Comparison of ENCODE assay signal across 12 mouse cellular contexts in genomic region chr2:26198488-26198887, GRCm38 (mm10). TPM values are rescaled to one million over a fixed set of nuclear protein-coding genes. Genes with fewer than 3 reads are reported as not detected.
DNase-seq lines count a peak whose midpoint lies in the region; ATAC-seq lines count a peak whose summit lies in the region.
"Had no signal": no experiment of that assay in that cellular context is flagged by ENCODE, and none has a peak within 500 bp of the region (broad histone marks: within the 10 kb centered on the region; RNA-seq: fewer than 3 reads in every experiment).

No protein-coding gene starts in this region.

- H3K9me3 ChIP-seq in heart, embryonic 16.5 days (replicated peaks; ENCODE audit: control insufficient read depth, low read length), result no peaks in the 10 kb centered on the region
- no peaks in the 10 kb centered on the region for H3K9me3 ChIP-seq in lung, embryonic 16.5 days (ENCODE audit: control insufficient read depth, low read length)

- ATAC-seq in heart, embryonic 16.5 days (replicated peaks; ENCODE audit: extremely low read depth, insufficient read depth, low FRiP score), result 0 out of 2 replicates have a peak, but pooled peaks have one; percentile 46
- ATAC-seq in lung, embryonic 16.5 days (ENCODE audit: low read depth), result peak; percentile 95
- no peak for ATAC-seq in inflammation-experienced regulatory T-cells, adult 6 months

- peak overlapping the region; percentile 22; the same call in 1 of the 2 replicates for H3K4me2 ChIP-seq in heart, embryonic 16.5 days (ENCODE audit: low read depth, low read length)
- H3K4me2 ChIP-seq in lung, embryonic 16.5 days (ENCODE audit: low read depth, low read length), result peak overlapping the region; percentile 39

- 0 out of 2 replicates have a peak, but pooled peaks cover 3% of the 10 kb centered on the region for H3K4me1 ChIP-seq in heart, embryonic 16.5 days (ENCODE audit: control insufficient read depth, insufficient read depth, low read length)
- H3K4me1 ChIP-seq in lung, embryonic 16.5 days (replicated peaks; ENCODE audit: control insufficient read depth, insufficient read depth, low read length), result peaks cover 2% of the 10 kb centered on the region; the same call in 1 of the 2 replicates

- H3K27me3 ChIP-seq in heart, embryonic 16.5 days (ENCODE audit: control insufficient read depth, insufficient read depth, low read length), result peaks cover 80% of the 10 kb centered on the region
- H3K27me3 ChIP-seq in lung, embryonic 16.5 days (ENCODE audit: control insufficient read depth, insufficient read depth, low read depth, low read length), result peaks cover 61% of the 10 kb centered on the region

- no peaks in the 10 kb centered on the region for H3K36me3 ChIP-seq in heart, embryonic 16.5 days (ENCODE audit: control insufficient read depth, insufficient read depth)
- H3K36me3 ChIP-seq in lung, embryonic 16.5 days (ENCODE audit: control insufficient read depth, insufficient read depth, low read length), result no peaks in the 10 kb centered on the region

- WGBS in heart, embryonic 16.5 days, result under 1% methylated on average over 10 of the region's 10 CpGs
- WGBS in lung, embryonic 16.5 days, result 1% methylated on average over 10 of the region's 10 CpGs

- H3K9ac ChIP-seq in heart, embryonic 16.5 days (ENCODE audit: low read length), result no peak overlapping the region
- no peak overlapping the region for H3K9ac ChIP-seq in lung, embryonic 16.5 days (ENCODE audit: low read length)

- H3K4me3 ChIP-seq in heart, embryonic 16.5 days (ENCODE audit: low read length), result no peak overlapping the region
- peak overlapping the region; percentile 11; the same call in 1 of the 2 replicates for H3K4me3 ChIP-seq in lung, embryonic 16.5 days (ENCODE audit: low read length)

- no peak overlapping the region for H3K27ac ChIP-seq in heart, embryonic 16.5 days (ENCODE audit: low read length)
- no peak overlapping the region for H3K27ac ChIP-seq in lung, embryonic 16.5 days (ENCODE audit: low read length)

- DNase-seq in heart, adult 8-10 months (ENCODE audit: low spot score), result no peak
- peak; percentile 54 for DNase-seq in retina, embryonic 14.5 days (ENCODE audit: low spot score)
- DNase-seq in retina, postnatal 1 day, result no peak
- DNase-seq in urinary bladder, postnatal 14 days (ENCODE audit: low spot score), result no peak
- DNase-seq in right cerebral cortex, postnatal 36 days (ENCODE audit: low spot score in 2 of 2), result no peak
- DNase-seq: kidney, adult 2 months; right cerebral cortex, postnatal 25 days had no signal

RNA-seq across cellular contexts. Expression of gene Lhx3, which starts 9.6 kb away (rescaled TPM):
- polyA plus RNA-seq in heart, embryonic 16.5 days (2015; fragmentation: Nextera tagmentation; extraction: Ambion mirVana), result not detected in 2 replicates
- not detected for total RNA-seq in heart, adult 8-10 months (2022)
- not detected in 2 replicates for polyA plus RNA-seq in lung, embryonic 16.5 days (2015; fragmentation: Nextera tagmentation; extraction: Ambion mirVana)
- polyA plus RNA-seq in inflammation-experienced regulatory T-cells, adult 6 months (2017; shearing (Covaris generic)), result not detected
- total RNA-seq: left cerebral cortex, postnatal 14 days had no signal
- polyA plus RNA-seq: cortical plate, adult 2 months; kidney, adult 2 months had no signal

RNA-seq across cellular contexts. Expression of gene Qsox2, which starts 38.8 kb away (rescaled TPM):
- 11.8 and 13.0 TPM in 2 replicates for polyA plus RNA-seq in heart, embryonic 16.5 days (2015; fragmentation: Nextera tagmentation; extraction: Ambion mirVana)
- total RNA-seq in heart, adult 8-10 months (2022), result 10 to 100 TPM; 13.4 to 20.0 (median 15.9) TPM
- 21.0 and 21.2 TPM in 2 replicates for polyA plus RNA-seq in lung, embryonic 16.5 days (2015; fragmentation: Nextera tagmentation; extraction: Ambion mirVana)
- 1 to 10 TPM; 1.3 to 2.6 (median 1.9) TPM for polyA plus RNA-seq in inflammation-experienced regulatory T-cells, adult 6 months (2017; shearing (Covaris generic))
